Mouse (Mus musculus) embryonic facial prominence, embryonic 14.5 days (tissue): Measurements from ENCODE around the gene Slc35e3. TPM values are rescaled to one million over a fixed set of nuclear protein-coding genes. Genes with fewer than 3 reads are reported as not detected.
"Not testable (repeated sequence)": the region's sequence is repeated elsewhere in the genome, so short reads cannot be mapped to it uniquely, and the experiment has no call there.

Source experiments
- ATAC-seq: fragments of 200-750 bp; cut with Nextera tagmentation; 2 replicates; pipeline ENCODE4 v1.8.0; 2017; ENCODE audit warnings: low read depth, moderate number of reproducible peaks, moderate TSS enrichment
- DNase-seq: peaks from one replicate; pipeline ENCODE4 v3.0.0-alpha.2; 2015; ENCODE audit warnings: low spot score
- H3K27ac ChIP-seq: fragments of 300-500 bp; sonication (generic); replicated peaks from 2 replicates; pipeline ENCODE4 v1.5.1; 2014; ENCODE audit warnings: low read depth, mild to moderate bottlenecking, low read length, moderate library complexity
- H3K27me3 ChIP-seq: fragments of 300-500 bp; sonication (generic); replicated peaks from 2 replicates; pipeline ENCODE4 v1.6.1; 2014; ENCODE audit warnings: low read length; ENCODE audit not compliant: control insufficient read depth, insufficient read depth
- H3K36me3 ChIP-seq: fragments of 300-500 bp; sonication (generic); 2 replicates; pipeline ENCODE4 v1.6.1; 2014; ENCODE audit warnings: low read length, mixed read lengths; ENCODE audit not compliant: control insufficient read depth, insufficient read depth
- H3K4me1 ChIP-seq: fragments of 300-500 bp; sonication (generic); 2 replicates; pipeline ENCODE4 v1.6.1; 2014; ENCODE audit warnings: antibody characterized with exemption, low read length; ENCODE audit not compliant: control insufficient read depth, insufficient read depth
- H3K4me2 ChIP-seq: fragments of 300-500 bp; sonication (generic); 2 replicates; pipeline ENCODE4 v1.6.1; 2014; ENCODE audit warnings: low read depth, mild to moderate bottlenecking, low read length, moderate library complexity, mixed read lengths
- H3K4me3 ChIP-seq: fragments of 300-500 bp; sonication (generic); 2 replicates; pipeline ENCODE4 v1.5.1; 2014; ENCODE audit warnings: low read depth, mild to moderate bottlenecking, low read length
- H3K9ac ChIP-seq: fragments of 300-500 bp; sonication (generic); 2 replicates; pipeline ENCODE4 v1.6.1; 2014; ENCODE audit warnings: low read depth, mild to moderate bottlenecking, low read length, moderate library complexity, mixed read lengths
- H3K9me3 ChIP-seq: fragments of 300-500 bp; sonication (generic); 2 replicates; pipeline ENCODE4 v1.6.1; 2016; ENCODE audit warnings: low read length; ENCODE audit not compliant: control insufficient read depth
- WGBS: fragments of 180-500 bp; shearing (Covaris S2); extraction: QIAGEN DNeasy Blood & Tissue Kit; methylation state at CpG from one replicate; pipeline ENCODE4 v1.1.7; 2014; 5-methylcytosine and 5-hydroxymethylcytosine counted together
- polyA plus RNA-seq: library from polyadenylated mRNA; unstranded; fragments of >200 nt; fragmentation: Nextera tagmentation; extraction: Ambion mirVana; gene quantifications from 2 replicates; pipeline ENCODE4 v1.2.1, GENCODE M21; 2014

Gene Slc35e3
- polyA plus RNA-seq, 1 experiment from 2014 or later, result 15.5 TPM

DNA sequence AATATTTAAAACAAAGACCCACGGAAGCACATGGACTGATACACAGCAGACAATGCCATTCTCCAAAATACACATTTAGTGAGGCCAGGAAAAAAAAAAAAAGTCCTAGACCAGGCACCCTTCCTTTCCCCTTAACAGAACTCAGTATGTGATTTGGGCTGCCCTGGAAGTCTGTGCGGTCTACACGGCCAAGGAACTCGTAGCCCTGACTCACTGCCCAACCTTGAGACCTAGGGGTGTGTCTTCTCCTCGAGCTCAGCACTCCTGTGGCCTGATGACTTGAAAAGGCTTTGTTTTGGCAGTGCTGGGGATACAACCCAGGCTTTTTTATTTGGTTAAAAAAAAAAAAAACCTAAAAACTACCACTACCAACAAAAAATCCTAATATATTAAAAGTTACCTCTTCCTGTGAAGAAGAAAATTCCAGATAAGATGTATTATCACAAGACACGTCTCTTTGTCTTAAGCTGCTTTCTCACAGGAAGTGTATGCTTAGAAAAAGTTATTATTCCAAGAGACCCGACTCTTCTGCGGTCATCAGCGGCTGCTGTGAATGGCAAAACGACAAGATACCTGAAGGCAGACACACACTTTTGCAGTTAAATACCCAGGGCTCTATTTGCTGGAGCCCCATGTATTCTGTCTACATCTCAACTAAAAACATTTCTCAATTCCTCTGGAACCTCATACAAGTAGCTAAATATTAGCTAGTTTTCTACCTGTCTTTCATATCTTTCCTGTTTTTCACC, 11.9 kb downstream of the Slc35e3 start:
- H3K4me3 ChIP-seq, H3K27ac ChIP-seq, DNase-seq, H3K27me3 ChIP-seq, H3K9me3 ChIP-seq, H3K4me2 ChIP-seq, H3K9ac ChIP-seq, H3K4me1 ChIP-seq, ATAC-seq: not testable (repeated sequence)
- WGBS, result 81% methylated on average over 9 of the region's 10 CpGs
- peaks cover 29% of the 10 kb centered on the region for H3K36me3 ChIP-seq

DNA sequence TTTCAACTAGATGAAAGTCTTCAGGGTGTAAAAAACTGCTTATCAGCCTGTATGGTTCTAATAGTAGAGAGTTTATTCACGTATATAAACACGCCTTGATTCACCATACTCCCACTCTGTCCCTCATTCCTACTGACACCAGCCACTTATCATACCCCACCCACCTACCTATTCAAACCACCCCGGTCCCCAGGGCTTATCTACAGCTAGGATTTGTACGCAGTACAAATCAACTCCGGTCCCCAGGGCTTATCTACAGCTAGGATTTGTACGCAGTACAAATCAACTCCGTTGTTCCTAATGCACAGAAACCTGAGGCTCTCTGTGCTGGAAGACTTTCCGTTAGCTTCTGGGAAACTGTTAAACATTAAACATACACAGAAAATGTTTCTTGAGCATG, 12.5 kb downstream of the Slc35e3 start:
- peaks cover 23% of the 10 kb centered on the region for H3K36me3 ChIP-seq
- not testable (repeated sequence) for H3K27ac ChIP-seq, H3K27me3 ChIP-seq, H3K4me1 ChIP-seq, DNase-seq, H3K4me2 ChIP-seq, ATAC-seq, H3K9ac ChIP-seq, H3K9me3 ChIP-seq, H3K4me3 ChIP-seq
- 87% methylated on average over 8 of the region's 8 CpGs for WGBS

GRCm38 (mm10) chr10:117732962-117733592, 13.1 kb downstream of the Slc35e3 start:
- Histone ChIP-seq H3K27me3 (no peaks in the 10 kb centered on the region), H3K27ac (no peak overlapping the region), H3K4me2 (no peak overlapping the region), H3K4me1 (no peaks in the 10 kb centered on the region), H3K9ac (no peak overlapping the region), H3K4me3 (no peak overlapping the region), H3K9me3 (no peaks in the 10 kb centered on the region), H3K36me3 (peaks cover 17% of the 10 kb centered on the region)
- ATAC-seq, result no peak
- DNase-seq, result no peak
- WGBS, result 82% methylated on average over 14 of the region's 14 CpGs

DNA sequence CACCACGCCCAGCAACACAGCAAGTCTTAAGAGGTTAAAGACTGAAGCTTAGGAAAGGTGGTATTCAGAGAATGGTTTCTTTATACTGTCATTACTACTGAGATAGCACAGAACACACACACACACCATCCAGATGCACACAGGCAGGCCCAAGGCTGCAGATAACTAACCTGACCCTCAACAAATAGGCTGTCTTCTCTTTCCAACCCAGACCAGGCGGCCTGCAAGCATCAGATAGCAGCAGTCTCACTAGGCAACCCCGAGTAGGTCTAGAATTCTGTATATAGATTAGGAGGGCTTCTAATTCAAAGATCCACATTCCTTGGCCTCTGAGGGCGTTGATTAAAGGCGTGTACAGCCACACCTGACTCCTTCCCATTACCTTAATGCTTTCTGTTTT, 14.0 kb downstream of the Slc35e3 start:
- Histone ChIP-seq H3K27me3 (no peaks in the 10 kb centered on the region), H3K4me2 (no peak overlapping the region), H3K36me3 (peaks cover 12% of the 10 kb centered on the region; the same call in 1 of the 2 replicates), H3K9ac (no peak overlapping the region), H3K4me1 (no peaks in the 10 kb centered on the region), H3K27ac (no peak overlapping the region), H3K4me3 (no peak overlapping the region), H3K9me3 (no peaks in the 10 kb centered on the region)
- DNase-seq, result no peak
- WGBS, result 89% methylated on average over 5 of the region's 5 CpGs
- no peak for ATAC-seq

DNA sequence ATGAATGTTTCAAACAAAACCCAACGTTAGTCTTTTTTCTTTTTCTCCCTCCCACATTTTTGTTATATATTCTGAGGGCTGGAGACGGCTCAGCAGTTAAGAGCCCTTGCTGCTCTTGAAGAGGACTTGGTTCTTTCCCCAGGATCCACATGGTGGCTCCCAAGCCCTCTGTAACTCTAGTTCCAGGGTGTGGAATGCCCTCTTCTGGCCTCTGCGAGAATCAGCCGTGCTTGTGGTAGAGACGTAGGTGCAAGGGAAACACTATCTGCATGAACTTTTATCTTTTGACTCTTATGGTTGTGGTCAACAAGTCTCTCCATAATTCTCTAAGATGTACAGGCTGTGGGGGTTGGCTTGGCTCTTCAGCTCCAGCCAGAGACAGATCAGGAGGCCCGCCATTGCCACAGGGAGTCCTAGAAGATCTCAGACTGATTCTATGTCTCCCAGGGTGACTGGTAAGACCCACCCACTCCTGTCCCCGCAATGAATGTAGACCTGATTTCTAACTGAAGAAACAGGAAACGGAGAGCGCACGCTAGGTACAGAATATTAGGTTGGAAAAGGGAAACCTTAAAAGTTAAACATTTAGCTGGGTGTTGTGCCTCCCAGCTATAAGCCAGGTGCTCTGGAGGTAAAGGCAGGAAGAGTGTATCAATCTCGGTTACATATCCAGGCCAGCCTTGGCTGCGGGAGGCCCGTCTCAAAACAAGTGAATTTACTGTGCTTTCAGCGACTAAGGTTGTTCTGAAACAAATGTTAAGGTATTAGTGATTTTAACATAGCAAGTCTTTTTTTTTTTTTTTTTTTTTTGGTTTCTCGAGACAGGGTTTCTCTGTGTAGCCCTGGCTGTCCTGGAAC, 14.7 kb downstream of the Slc35e3 start:
- H3K9me3 ChIP-seq, result no peaks in the 10 kb centered on the region

GRCm38 (mm10) chr10:117730637-117731203, 15.4 kb downstream of the Slc35e3 start:
- H3K9me3 ChIP-seq, result no peaks in the 10 kb centered on the region
- H3K4me3 ChIP-seq, result no peak overlapping the region

More for the DNA sequence above, 14.7 kb downstream of the Slc35e3 start:
- Histone ChIP-seq H3K4me1 (no peaks in the 10 kb centered on the region), H3K27ac (no peak overlapping the region), H3K4me3 (no peak overlapping the region), H3K27me3 (no peaks in the 10 kb centered on the region), H3K36me3 (peaks cover 5% of the 10 kb centered on the region; the same call in 1 of the 2 replicates), H3K9ac (no peak overlapping the region), H3K4me2 (no peak overlapping the region)
- peak; percentile 57 for DNase-seq
- ATAC-seq, result no peak
- WGBS, result 53% methylated on average over 14 of the region's 15 CpGs

DNA sequence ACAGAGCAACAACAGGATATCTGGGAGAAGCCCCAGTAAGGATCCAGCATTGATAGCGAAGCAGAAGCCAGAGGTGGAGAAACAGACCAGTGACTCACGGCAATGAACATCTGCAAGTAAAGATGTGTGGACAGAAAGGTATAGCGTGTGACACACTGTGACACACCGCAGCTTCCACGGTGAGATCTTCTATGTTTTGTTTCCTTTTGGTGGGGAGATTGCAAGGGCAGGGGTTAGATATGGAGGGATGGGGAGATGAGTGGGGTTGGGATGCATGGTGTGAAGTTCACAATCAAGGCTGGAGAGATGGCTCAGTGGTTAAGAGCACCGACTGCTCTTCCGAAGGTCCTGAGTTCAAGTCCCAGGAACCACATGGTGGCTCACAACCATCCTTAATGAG, 16.0 kb downstream of the Slc35e3 start:
- DNase-seq (no peak), ATAC-seq (no peak)
- 91% methylated on average over 7 of the region's 7 CpGs for whole genome bisulfite sequencing

More at GRCm38 (mm10) chr10:117730637-117731203, 15.4 kb downstream of the Slc35e3 start:
- no peaks in the 10 kb centered on the region for H3K36me3 ChIP-seq
- H3K9ac ChIP-seq, result no peak overlapping the region
- no peak for ATAC-seq
- H3K4me1 ChIP-seq, result no peaks in the 10 kb centered on the region
- no peak overlapping the region for H3K4me2 ChIP-seq
- H3K27me3 ChIP-seq, result no peaks in the 10 kb centered on the region
- no peak overlapping the region for H3K27ac ChIP-seq
- WGBS, result 91% methylated on average over 12 of the region's 12 CpGs
- DNase-seq, result no peak

GRCm38 (mm10) chr10:117729139-117729814, 16.9 kb downstream of the Slc35e3 start:
- Histone ChIP-seq H3K36me3 (no peaks in the 10 kb centered on the region), H3K4me3 (no peak overlapping the region), H3K27ac (no peak overlapping the region), H3K27me3 (no peaks in the 10 kb centered on the region), H3K9me3 (no peaks in the 10 kb centered on the region), H3K9ac (no peak overlapping the region), H3K4me2 (no peak overlapping the region), H3K4me1 (no peaks in the 10 kb centered on the region)
- WGBS, result 56% methylated on average over 11 of the region's 11 CpGs
- DNase-seq, result peak; percentile 32
- ATAC-seq, result 0 out of 2 replicates have a peak, but pooled peaks have one; percentile 26

More for the DNA sequence above, 16.0 kb downstream of the Slc35e3 start:
- no peaks in the 10 kb centered on the region for H3K27me3 ChIP-seq
- H3K27ac ChIP-seq, result no peak overlapping the region
- H3K4me2 ChIP-seq, result no peak overlapping the region
- H3K9ac ChIP-seq, result no peak overlapping the region
- no peak overlapping the region for H3K4me3 ChIP-seq
- no peaks in the 10 kb centered on the region for H3K36me3 ChIP-seq
- H3K4me1 ChIP-seq, result no peaks in the 10 kb centered on the region
- H3K9me3 ChIP-seq, result no peaks in the 10 kb centered on the region
